ENCODE assay signal across 10 mouse cellular contexts in the genomic region with DNA sequence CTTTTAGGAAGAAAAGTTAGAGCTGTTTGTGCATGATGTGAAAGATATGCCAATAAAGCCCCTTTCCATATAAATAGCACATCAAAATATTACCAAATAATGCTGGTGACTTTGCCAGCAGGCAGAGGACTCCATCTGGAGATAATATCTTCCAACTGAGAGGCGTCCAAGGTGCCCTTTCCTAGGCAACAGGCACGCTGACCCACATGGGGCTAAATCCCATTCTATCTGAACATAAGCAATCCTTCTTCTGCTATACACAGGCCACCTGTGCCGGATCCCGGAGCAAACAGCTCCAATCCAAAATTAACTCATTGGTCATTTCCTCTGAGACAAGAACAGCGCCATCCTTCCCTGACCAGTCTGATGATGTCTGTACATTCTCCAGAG.
DNase-seq lines count a peak whose midpoint lies in the region; ATAC-seq and TF ChIP-seq lines count a peak whose summit lies in the region.
"Had no signal": no experiment of that assay in that cellular context is flagged by ENCODE, and none has a peak within 500 bp of the region (broad histone marks: within the 10 kb centered on the region; RNA-seq: fewer than 3 reads in every experiment).

No protein-coding gene starts in this region.

- H3K27ac ChIP-seq in heart, embryonic 13.5 days (replicated peaks), result peak overlapping the region; percentile 69
- H3K27ac ChIP-seq in cerebellum, adult 2 months (ENCODE audit: insufficient read depth, low read length), result peak overlapping the region; percentile 10; the same call in 1 of the 2 replicates
- H3K27ac ChIP-seq in forebrain, embryonic 15.5 days (replicated peaks), result peak overlapping the region; percentile 89
- H3K27ac ChIP-seq in midbrain, embryonic 10.5 days (replicated peaks), result peak overlapping the region; percentile 84

- no peak overlapping the region for H3K4me3 ChIP-seq in heart, embryonic 13.5 days
- no peak overlapping the region for H3K4me3 ChIP-seq in cerebellum, adult 2 months (replicated peaks; ENCODE audit: insufficient read depth, low read depth, low read length)
- H3K4me3 ChIP-seq in forebrain, embryonic 15.5 days, result no peak overlapping the region
- H3K4me3 ChIP-seq in midbrain, embryonic 10.5 days, result no peak overlapping the region

- WGBS in heart, embryonic 13.5 days, result 60% methylated on average over 5 of the region's 5 CpGs
- 9% methylated on average over 5 of the region's 5 CpGs for WGBS in cerebellum, adult 2 months
- 41% methylated on average over 5 of the region's 5 CpGs for WGBS in forebrain, embryonic 15.5 days
- WGBS in midbrain, embryonic 10.5 days, result 82% methylated on average over 5 of the region's 5 CpGs

- no peak for TF ChIP-seq CTCF in cerebellum, adult 2 months (IDR thresholded peaks at IDR 0.05; ENCODE audit: borderline replicate concordance, insufficient read depth, low read depth, low read length)

- H3K36me3 ChIP-seq in heart, embryonic 13.5 days, result no peaks in the 10 kb centered on the region
- H3K36me3 ChIP-seq in forebrain, embryonic 15.5 days, result no peaks in the 10 kb centered on the region
- no peaks in the 10 kb centered on the region for H3K36me3 ChIP-seq in midbrain, embryonic 10.5 days

- H3K27me3 ChIP-seq in heart, embryonic 13.5 days (replicated peaks), result no peaks in the 10 kb centered on the region
- H3K27me3 ChIP-seq in cerebellum, adult 2 months (ENCODE audit: control insufficient read depth, insufficient read depth, low read length), result no peaks in the 10 kb centered on the region
- no peaks in the 10 kb centered on the region for H3K27me3 ChIP-seq in forebrain, embryonic 15.5 days
- H3K27me3 ChIP-seq in midbrain, embryonic 10.5 days (ENCODE audit: low read depth, poor library complexity, severe bottlenecking), result no peaks in the 10 kb centered on the region
- H3K27me3 ChIP-seq: Patski had no signal

- no peaks in the 10 kb centered on the region for H3K9me3 ChIP-seq in heart, embryonic 13.5 days
- H3K9me3 ChIP-seq in forebrain, embryonic 15.5 days, result no peaks in the 10 kb centered on the region
- H3K9me3 ChIP-seq in midbrain, embryonic 10.5 days (replicated peaks), result no peaks in the 10 kb centered on the region

- no peak for TF ChIP-seq POLR2A in cerebellum, adult 2 months (IDR thresholded peaks at IDR 0.05; ENCODE audit: borderline replicate concordance, insufficient read depth, low read length)

- no peak for ATAC-seq in heart, embryonic 13.5 days (ENCODE audit: extremely low read depth, insufficient number of reproducible peaks, low FRiP score, low TSS enrichment)
- ATAC-seq in forebrain, embryonic 15.5 days (replicated peaks), result peak; percentile 59
- no peak for ATAC-seq in megakaryocyte progenitor cell, adult 5-6 weeks (replicated peaks; ENCODE audit: poor library complexity)
- ATAC-seq: Patski had no signal

- peak overlapping the region; percentile 56; the same call in 1 of the 2 replicates for H3K4me2 ChIP-seq in heart, embryonic 13.5 days
- H3K4me2 ChIP-seq in forebrain, embryonic 15.5 days (replicated peaks), result 0 out of 2 replicates have a peak overlapping the region, but pooled peaks have one; percentile 29

- DNase-seq in heart, postnatal 25 days (ENCODE audit: low spot score), result no peak
- peak; percentile 63 to 79 for DNase-seq in cerebellum, adult 2 months
- no peak for DNase-seq in midbrain, embryonic 10.5 days (ENCODE audit: low spot score)
- DNase-seq in adrenal gland, adult 8-10 months, result no peak
- no peak for DNase-seq in ovary, postnatal 14 days (ENCODE audit: low spot score)
- DNase-seq: B cell, adult 2 months had no signal

- intact Hi-C loops in heart, postnatal 25 days (cut with DNase I), result no loop called here

- H3K9ac ChIP-seq in heart, embryonic 13.5 days, result no peak overlapping the region
- 0 out of 2 replicates have a peak overlapping the region, but pooled peaks have one; percentile 12 for H3K9ac ChIP-seq in forebrain, embryonic 15.5 days (replicated peaks)

- H3K4me1 ChIP-seq in heart, embryonic 13.5 days, result peaks cover 22% of the 10 kb centered on the region
- peaks cover 14% of the 10 kb centered on the region for H3K4me1 ChIP-seq in cerebellum, adult 2 months (ENCODE audit: control insufficient read depth, insufficient read depth, low read length)
- peaks cover 30% of the 10 kb centered on the region for H3K4me1 ChIP-seq in forebrain, embryonic 15.5 days
- peaks cover 24% of the 10 kb centered on the region for H3K4me1 ChIP-seq in midbrain, embryonic 10.5 days

Comparison
In these comparisons a context has a peak if more than half of its experiments do, and no peak if none do; other contexts are left out.
1. H3K27ac ChIP-seq: peak in every context shown above with its lines; median percentile 89 in forebrain, embryonic 15.5 days; 84 in midbrain, embryonic 10.5 days; 69 in heart, embryonic 13.5 days; 10 in cerebellum, adult 2 months.
2. DNase-seq: peak in cerebellum, adult 2 months (2 of 2); none in heart, postnatal 25 days (single experiment), midbrain, embryonic 10.5 days (single experiment), adrenal gland, adult 8-10 months (single experiment) and ovary, postnatal 14 days (single experiment).